Mouse (Mus musculus): ENCODE results near the gene Trim7. TPM values are rescaled to one million over a fixed set of nuclear protein-coding genes. Genes with fewer than 3 reads are reported as not detected.
A peak's percentile ranks its signal among the peaks of the same experiment; 100 is the strongest.

The Trim7 gene
- polyA plus RNA-seq, 1 experiment from 2014 or later, result 0.89 TPM

GRCm38 (mm10) chr11:48833731-48834639 is 8.0 kb downstream of the Trim7 start:
- H3K27ac ChIP-seq, result peak overlapping the region; percentile 8; the same call in 1 of the 2 replicates
- peaks cover 15% of the 10 kb centered on the region for H3K4me1 ChIP-seq (replicated peaks)
- peak overlapping the region; percentile 59 for H3K4me2 ChIP-seq (replicated peaks)
- H3K36me3 ChIP-seq, result no peaks in the 10 kb centered on the region
- peak; percentile 80 for ATAC-seq
- WGBS, result under 1% methylated on average over 30 of the region's 30 CpGs
- H3K4me3 ChIP-seq (replicated peaks), result peak overlapping the region; percentile 49
- no peaks in the 10 kb centered on the region for H3K9me3 ChIP-seq
- H3K27me3 ChIP-seq, result peaks cover 25% of the 10 kb centered on the region
- H3K9ac ChIP-seq (replicated peaks), result peak overlapping the region; percentile 58

- H3K9ac ChIP-seq (replicated peaks), result no peak overlapping the region
- H3K4me1 ChIP-seq (replicated peaks), result peaks cover 15% of the 10 kb centered on the region
- H3K36me3 ChIP-seq, result no peaks in the 10 kb centered on the region
- H3K9me3 ChIP-seq, result no peaks in the 10 kb centered on the region
- no peak overlapping the region for H3K27ac ChIP-seq
- peaks cover 37% of the 10 kb centered on the region for H3K27me3 ChIP-seq
- WGBS, result 76% methylated on average over 6 of the region's 6 CpGs
- H3K4me3 ChIP-seq (replicated peaks), result no peak overlapping the region
- no peak for ATAC-seq
- H3K4me2 ChIP-seq (replicated peaks), result no peak overlapping the region
These were observed 10.0 kb downstream of the Trim7 start for GRCm38 (mm10) chr11:48835923-48836322.

- Histone ChIP-seq H3K36me3 (no peaks in the 10 kb centered on the region), H3K4me2 (replicated peaks) (peak overlapping the region; percentile 87), H3K9me3 (no peaks in the 10 kb centered on the region), H3K4me1 (replicated peaks) (peaks cover 15% of the 10 kb centered on the region), H3K9ac (replicated peaks) (peak overlapping the region; percentile 79), H3K27ac (no peak overlapping the region), H3K27me3 (peaks cover 40% of the 10 kb centered on the region), H3K4me3 (replicated peaks) (peak overlapping the region; percentile 88)
- ATAC-seq, result peak; percentile 44; the same call in 1 of the 2 replicates
- WGBS, result 7% methylated on average over 11 of the region's 11 CpGs
These were observed 11.0 kb downstream of the Trim7 start for GRCm38 (mm10) chr11:48836990-48837309.

DNA sequence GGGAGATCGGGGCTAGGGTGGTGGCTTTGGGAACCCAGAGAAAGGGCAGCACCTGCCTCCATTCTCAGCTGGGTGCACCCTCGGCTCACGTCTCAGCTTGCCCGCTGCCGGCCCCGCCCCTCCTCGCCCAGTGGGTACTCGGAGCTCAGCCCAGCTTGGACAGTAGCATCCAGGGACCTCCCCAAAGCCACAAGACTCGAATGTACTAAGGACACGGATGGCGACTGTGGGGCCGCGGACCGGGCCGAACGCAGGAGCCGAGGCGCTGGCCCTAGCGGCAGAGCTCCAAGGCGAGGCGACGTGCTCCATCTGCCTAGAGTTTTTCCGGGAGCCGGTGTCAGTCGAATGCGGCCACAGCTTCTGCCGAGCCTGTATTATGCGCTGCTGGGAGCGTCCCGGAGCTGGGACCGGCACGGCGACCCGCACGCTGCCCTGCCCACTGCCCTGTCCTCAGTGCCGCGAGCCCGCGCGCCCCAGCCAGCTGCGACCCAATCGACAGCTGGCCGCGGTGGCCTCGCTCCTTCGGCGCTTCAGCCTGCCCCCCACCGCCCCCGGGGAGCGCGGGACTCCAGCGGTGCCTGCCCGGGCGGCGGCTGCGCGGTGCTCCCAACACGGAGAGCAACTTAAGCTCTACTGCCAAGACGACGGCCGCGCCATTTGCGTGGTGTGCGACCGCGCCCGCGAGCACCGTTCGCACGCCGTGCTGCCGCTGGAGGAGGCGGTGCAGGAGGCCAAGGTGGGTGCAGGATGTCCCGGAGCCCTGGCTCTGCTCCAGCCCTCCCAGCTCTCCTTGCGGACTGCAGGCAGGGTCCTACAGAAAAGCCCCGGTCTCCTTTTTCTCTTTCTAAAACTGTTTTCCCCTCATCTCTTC is 11.6 kb downstream of the Trim7 start:
- H3K4me1 ChIP-seq (replicated peaks), result peaks cover 15% of the 10 kb centered on the region
- under 1% methylated on average over 76 of the region's 77 CpGs for WGBS
- ATAC-seq, result peak; percentile 69
- no peaks in the 10 kb centered on the region for H3K9me3 ChIP-seq
- peak overlapping the region; percentile 61 for H3K27ac ChIP-seq
- peak overlapping the region; percentile 87 for H3K4me2 ChIP-seq (replicated peaks)
- H3K4me3 ChIP-seq (replicated peaks), result peak overlapping the region; percentile 88
- peaks cover 40% of the 10 kb centered on the region for H3K27me3 ChIP-seq
- peak overlapping the region; percentile 79 for H3K9ac ChIP-seq (replicated peaks)
- no peaks in the 10 kb centered on the region for H3K36me3 ChIP-seq

DNA sequence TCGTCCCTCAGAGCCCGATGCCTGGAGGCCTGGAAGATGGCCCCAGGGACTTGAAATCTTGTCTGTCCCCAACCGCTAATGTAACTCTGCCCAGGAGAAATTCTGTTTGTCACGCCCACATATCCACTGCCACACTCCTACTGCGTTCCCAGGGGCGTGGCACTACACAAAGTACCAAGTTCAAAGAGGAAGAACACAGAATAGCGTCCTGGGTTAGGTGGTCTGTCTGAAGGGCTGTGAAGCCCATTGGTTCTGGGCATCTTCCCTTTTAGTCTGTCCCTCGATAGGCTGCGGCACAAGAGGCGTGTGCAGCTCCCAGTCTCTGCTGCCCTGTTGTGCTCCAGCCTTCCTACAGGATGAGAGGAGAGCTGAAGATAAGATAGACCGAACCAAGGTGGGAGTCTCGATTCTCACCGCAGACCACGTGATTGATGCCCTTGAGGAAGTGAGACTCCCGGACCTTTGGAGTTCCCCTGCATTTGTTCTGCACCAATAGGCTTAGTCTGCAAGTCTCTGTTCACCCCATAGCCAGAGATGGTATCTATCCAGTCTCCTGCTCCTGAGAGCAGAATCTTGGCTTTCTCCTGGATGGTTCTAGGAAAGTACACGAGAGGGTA is 12.3 kb downstream of the Trim7 start:
- Histone ChIP-seq H3K9ac (replicated peaks) (peak overlapping the region; percentile 79), H3K27ac (no peak overlapping the region), H3K36me3 (no peaks in the 10 kb centered on the region), H3K4me1 (replicated peaks) (peaks cover 15% of the 10 kb centered on the region), H3K4me2 (replicated peaks) (peak overlapping the region; percentile 87), H3K27me3 (peaks cover 40% of the 10 kb centered on the region), H3K9me3 (no peaks in the 10 kb centered on the region), H3K4me3 (replicated peaks) (peak overlapping the region; percentile 88)
- peak; percentile 40 for ATAC-seq
- WGBS, result 3% methylated on average over 16 of the region's 16 CpGs

- no peaks in the 10 kb centered on the region for H3K9me3 ChIP-seq
- H3K36me3 ChIP-seq, result no peaks in the 10 kb centered on the region
- peak overlapping the region; percentile 87 for H3K4me2 ChIP-seq (replicated peaks)
- H3K9ac ChIP-seq (replicated peaks), result no peak overlapping the region
- 65% methylated on average over 10 of the region's 10 CpGs for WGBS
- peaks cover 15% of the 10 kb centered on the region for H3K4me1 ChIP-seq (replicated peaks)
- no peak overlapping the region for H3K27ac ChIP-seq
- peaks cover 40% of the 10 kb centered on the region for H3K27me3 ChIP-seq
- no peak for ATAC-seq
- peak overlapping the region; percentile 88 for H3K4me3 ChIP-seq (replicated peaks)
These were observed 13.1 kb downstream of the Trim7 start for GRCm38 (mm10) chr11:48838879-48839680.

GRCm38 (mm10) chr11:48840805-48841204 is 14.9 kb downstream of the Trim7 start:
- H3K4me3 ChIP-seq (replicated peaks), result no peak overlapping the region
- no peaks in the 10 kb centered on the region for H3K9me3 ChIP-seq
- no peak overlapping the region for H3K27ac ChIP-seq
- H3K27me3 ChIP-seq, result peaks cover 36% of the 10 kb centered on the region
- no peaks in the 10 kb centered on the region for H3K36me3 ChIP-seq
- ATAC-seq, result no peak
- peaks cover 15% of the 10 kb centered on the region for H3K4me1 ChIP-seq (replicated peaks)
- no peak overlapping the region for H3K4me2 ChIP-seq (replicated peaks)
- H3K9ac ChIP-seq (replicated peaks), result no peak overlapping the region

DNA sequence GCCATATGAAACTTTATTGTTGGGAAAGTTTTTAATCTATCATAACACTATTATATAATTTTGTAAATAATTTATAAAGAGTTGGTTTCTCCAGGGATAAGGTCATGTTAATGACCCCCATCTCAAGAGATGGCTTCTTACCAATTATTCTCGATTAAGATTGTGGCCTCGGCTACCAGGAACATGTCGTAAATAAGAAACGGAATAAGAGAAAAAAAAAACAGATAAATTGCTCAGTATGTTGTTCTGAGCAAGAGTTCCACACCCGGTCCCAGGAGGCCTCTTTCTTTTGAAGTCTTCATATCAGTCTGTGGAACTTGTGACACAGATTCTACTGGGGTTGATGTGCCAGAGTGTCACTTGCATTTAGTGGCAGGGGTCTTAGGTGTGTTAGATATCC is 15.3 kb downstream of the Trim7 start:
- WGBS, result 92% methylated on average over 5 of the region's 5 CpGs
- no peak for ATAC-seq
- Histone ChIP-seq H3K4me3 (replicated peaks) (no peak overlapping the region), H3K9me3 (no peaks in the 10 kb centered on the region), H3K27ac (no peak overlapping the region), H3K4me1 (replicated peaks) (peaks cover 15% of the 10 kb centered on the region), H3K4me2 (replicated peaks) (no peak overlapping the region), H3K36me3 (no peaks in the 10 kb centered on the region), H3K27me3 (peaks cover 32% of the 10 kb centered on the region), H3K9ac (replicated peaks) (no peak overlapping the region)

- no peaks in the 10 kb centered on the region for H3K9me3 ChIP-seq
- peaks cover 10% of the 10 kb centered on the region for H3K4me1 ChIP-seq (replicated peaks)
- H3K9ac ChIP-seq (replicated peaks), result no peak overlapping the region
- H3K36me3 ChIP-seq, result no peaks in the 10 kb centered on the region
- H3K4me2 ChIP-seq (replicated peaks), result no peak overlapping the region
- no peak for ATAC-seq
- no peak overlapping the region for H3K27ac ChIP-seq
- WGBS, result 86% methylated on average over 4 of the region's 4 CpGs
- no peak overlapping the region for H3K4me3 ChIP-seq (replicated peaks)
- peaks cover 23% of the 10 kb centered on the region; the same call in 1 of the 2 replicates for H3K27me3 ChIP-seq
These were observed 16.4 kb downstream of the Trim7 start for GRCm38 (mm10) chr11:48842378-48842792.

DNA sequence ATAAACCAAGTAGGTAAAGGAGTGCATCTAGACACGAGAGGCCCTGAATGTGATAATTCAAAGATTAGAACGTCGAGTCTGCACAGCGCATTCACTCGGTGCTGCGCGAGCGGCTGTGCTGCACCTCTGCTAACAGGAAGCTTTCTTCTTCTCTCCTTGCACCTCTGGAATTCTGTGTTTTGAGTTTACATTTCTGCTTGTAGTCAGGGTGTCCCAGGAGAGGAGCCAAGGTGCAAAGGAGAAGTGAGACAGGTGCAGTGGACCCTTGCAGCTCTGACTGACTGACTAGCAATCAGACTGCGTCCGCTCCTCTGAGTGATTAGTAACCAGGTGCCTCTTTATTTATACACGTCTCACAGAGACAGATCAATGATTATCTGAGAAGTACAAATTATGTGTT is 17.3 kb downstream of the Trim7 start:
- WGBS, result 84% methylated on average over 11 of the region's 11 CpGs
- no peak overlapping the region for H3K4me2 ChIP-seq (replicated peaks)
- no peaks in the 10 kb centered on the region for H3K36me3 ChIP-seq
- peaks cover 26% of the 10 kb centered on the region for H3K27me3 ChIP-seq
- no peak for ATAC-seq
- H3K27ac ChIP-seq, result no peak overlapping the region
- peaks cover 6% of the 10 kb centered on the region for H3K4me1 ChIP-seq (replicated peaks)
- no peak overlapping the region for H3K4me3 ChIP-seq (replicated peaks)
- H3K9ac ChIP-seq (replicated peaks), result no peak overlapping the region
- no peaks in the 10 kb centered on the region for H3K9me3 ChIP-seq

- Histone ChIP-seq H3K4me2 (replicated peaks) (no peak overlapping the region), H3K36me3 (no peaks in the 10 kb centered on the region), H3K27me3 (peaks cover 24% of the 10 kb centered on the region), H3K4me3 (replicated peaks) (no peak overlapping the region), H3K4me1 (replicated peaks) (no peaks in the 10 kb centered on the region), H3K27ac (no peak overlapping the region), H3K9ac (replicated peaks) (no peak overlapping the region), H3K9me3 (no peaks in the 10 kb centered on the region)
- ATAC-seq, result no peak
- 54% methylated on average over 6 of the region's 6 CpGs for WGBS
These were observed 18.4 kb downstream of the Trim7 start for GRCm38 (mm10) chr11:48844309-48844708.
